Mouse (Mus musculus): ENCODE measurements around the gene Hsd11b1.

The Hsd11b1 gene

GRCm38 (mm10) chr1:193242238-193242637 is 21.6 kb downstream of the Hsd11b1 start:
- DNase-seq, result no peak

GRCm38 (mm10) chr1:193241436-193241835 is 22.4 kb downstream of the Hsd11b1 start:
- DNase-seq, result no peak

DNA sequence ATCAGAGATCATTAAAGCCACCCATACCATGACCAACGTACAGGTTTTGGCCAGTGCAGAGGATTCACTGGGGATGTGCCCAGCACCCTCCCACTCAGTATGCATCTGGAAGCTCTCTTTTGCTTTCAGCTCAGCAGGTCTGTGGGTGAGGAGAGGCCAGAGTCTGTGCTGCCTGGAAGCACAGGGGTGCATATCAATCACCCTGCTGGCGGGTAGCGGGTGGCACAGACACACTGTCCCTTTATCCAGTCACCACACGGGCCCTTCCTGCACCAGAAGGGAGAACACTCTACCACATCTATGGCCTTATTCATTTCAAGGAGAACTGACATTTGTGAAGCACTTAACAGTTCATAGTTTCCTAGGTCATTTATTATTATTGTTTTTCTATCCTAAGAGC is 25.4 kb downstream of the Hsd11b1 start:
- no peak for DNase-seq

- DNase-seq, result no peak
These were observed 28.9 kb downstream of the Hsd11b1 start for GRCm38 (mm10) chr1:193234930-193235329.

DNA sequence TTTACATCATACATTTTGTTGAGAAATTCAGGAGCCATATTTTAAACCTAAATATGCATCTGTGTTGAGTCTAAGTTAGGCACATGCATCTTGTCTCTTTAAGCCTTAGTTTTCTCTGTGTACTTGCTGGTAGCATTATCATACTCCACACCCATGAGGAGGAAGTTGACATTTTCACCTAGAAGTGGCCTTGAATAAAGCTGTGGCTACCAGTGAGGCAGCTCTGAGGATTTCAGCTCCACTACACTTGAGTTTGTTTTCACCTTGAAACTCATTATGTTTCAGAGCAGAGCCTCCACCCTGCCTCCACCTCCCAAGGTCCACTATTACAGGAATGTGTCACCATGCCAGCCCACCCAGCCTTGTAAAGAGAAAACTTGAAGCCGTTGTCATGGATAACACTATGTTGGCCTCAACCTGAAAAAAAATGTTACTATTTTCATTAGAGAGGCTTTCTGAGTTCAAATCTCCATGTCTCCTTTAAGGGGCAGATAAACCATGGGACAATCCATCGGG is 29.7 kb downstream of the Hsd11b1 start:
- DNase-seq, result no peak

- DNase-seq, result no peak
These were observed 31.1 kb downstream of the Hsd11b1 start for GRCm38 (mm10) chr1:193232732-193233131.

DNA sequence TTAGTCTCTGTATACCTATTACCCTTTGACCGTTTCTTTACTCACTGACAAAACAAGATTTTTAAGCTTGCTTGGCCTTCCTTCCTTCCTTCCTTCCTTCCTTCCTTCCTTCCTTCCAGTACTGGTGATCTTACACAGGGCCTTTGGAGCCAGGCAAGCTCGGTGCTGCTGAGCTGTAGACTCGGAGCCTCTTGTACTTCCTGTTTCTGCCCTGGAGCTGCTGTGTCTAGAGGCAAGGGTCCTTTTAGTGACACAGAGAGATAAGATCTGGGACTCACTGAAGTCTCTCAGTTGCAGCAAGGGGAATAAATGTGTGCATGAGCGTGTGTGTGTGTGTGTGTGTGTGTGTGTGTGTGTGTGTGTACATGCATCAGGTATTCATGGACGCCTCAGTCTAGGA is 32.9 kb downstream of the Hsd11b1 start:
- peak; percentile 35 for DNase-seq

DNA sequence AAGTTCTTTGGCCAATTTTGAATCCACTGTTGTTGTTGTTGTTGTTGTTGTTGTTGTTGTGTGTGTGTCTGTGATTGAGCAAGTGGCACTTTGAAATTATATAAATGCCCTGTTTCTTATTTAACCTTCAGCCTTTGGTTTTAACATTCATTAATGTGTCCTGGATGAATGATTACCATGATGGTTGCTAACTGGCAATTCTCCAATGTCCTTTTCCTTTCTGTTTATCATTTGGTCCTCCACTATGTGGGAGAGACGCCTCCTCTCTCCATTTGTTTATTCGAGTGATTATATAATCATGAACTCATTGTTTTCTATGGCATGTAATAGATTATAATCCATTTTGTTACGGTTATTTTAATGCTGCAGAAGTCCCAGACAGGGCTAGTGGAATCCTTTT is 33.3 kb downstream of the Hsd11b1 start:
- DNase-seq, result no peak

GRCm38 (mm10) chr1:193229570-193229969 is 34.3 kb downstream of the Hsd11b1 start:
- no peak for DNase-seq

DNA sequence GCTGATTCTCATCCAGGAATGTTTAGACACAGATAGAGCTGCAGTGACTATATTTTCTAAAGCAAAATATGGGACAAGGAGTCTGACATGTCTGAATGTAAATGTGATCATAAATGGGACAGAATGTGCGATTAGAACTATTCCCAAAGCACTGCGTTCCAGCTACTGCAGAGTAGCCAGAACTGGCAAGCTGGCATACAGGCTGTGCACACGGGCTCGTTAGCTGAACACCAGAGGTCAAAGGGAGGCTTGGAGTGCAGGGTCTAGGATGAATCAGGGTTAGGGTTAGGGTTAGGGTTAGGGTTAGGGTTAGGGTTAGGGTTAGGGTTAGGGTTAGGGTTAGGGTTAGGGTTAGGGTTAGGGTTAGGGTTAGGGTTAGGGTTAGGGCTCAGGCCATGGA is 36.3 kb downstream of the Hsd11b1 start:
- DNase-seq, result no peak

DNA sequence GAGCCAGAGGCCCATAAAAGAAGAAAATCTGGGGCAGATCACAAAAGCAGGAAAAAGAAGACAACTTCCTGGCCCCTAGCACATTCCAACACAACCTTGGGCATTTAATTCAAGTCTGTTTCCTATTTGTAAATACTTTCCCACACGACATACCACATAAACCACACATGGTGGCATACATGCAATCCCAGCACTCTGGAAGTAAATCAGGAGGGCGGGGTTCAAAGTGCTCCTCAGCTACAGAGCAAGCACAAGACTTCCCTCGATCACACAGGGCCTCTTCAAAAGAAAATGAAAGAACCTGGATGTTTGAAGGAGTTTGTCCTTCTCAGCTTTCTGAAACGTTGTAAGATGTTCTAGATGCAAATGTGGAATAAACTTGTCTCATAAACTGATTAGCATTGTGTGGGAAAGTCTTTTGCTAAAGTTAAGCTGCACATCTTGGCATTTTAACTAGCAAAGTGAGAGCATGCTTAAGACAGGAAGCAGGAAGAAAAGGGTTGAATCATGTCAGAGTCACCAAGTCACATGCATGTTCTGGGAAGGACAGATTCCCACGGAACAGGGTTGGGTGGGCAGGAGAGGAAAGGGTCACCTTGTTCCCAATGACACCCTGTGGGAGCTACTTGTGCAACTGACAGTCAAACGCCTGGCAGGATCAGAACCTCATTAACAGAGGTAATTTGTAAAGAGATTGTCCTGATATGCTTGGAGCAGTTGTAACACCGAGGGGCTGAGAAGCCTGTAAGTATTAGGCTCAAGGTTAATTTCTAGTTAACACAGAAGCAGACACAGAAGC is 37.0 kb downstream of the Hsd11b1 start:
- no peak for DNase-seq

DNA sequence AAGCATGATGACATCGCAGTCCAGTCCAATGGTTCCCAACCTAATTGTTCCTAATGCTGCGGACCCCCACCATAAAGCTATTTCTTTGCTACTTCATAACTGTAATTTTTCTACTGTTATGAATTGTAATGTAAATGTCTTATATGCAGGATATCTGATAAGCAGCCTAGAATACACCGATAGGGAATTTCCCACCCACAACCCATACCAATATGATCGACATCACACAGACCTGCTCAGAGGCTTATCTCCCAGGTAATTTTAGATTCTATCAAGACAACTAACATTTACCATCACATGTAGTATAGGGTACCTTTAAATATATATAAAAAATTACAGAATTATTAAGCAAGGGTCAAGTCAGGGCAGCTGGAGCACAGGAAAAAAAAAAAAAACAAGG is 37.8 kb downstream of the Hsd11b1 start:
- DNase-seq, result no peak

- DNase-seq, result no peak
These were observed 38.3 kb downstream of the Hsd11b1 start for GRCm38 (mm10) chr1:193225531-193225930.

DNA sequence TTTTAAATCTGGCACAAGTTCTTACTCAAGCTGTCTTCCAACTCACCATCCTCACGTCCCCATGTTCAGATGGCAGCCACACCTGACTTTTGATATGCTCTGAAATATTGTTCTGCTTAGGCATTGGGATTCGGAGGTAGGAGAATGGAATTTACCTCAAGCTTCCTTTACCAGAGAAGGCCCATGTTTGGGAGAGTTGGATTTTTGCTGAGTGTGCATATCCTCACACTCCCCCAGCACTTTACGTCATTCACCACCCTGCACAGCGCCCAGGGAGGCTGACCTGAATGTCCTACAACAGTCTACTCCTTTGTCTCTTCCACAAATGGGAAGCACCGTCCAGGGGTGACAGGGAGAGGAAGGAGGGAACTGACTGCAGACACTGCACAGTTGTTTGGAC is 43.5 kb downstream of the Hsd11b1 start:
- DNase-seq, result no peak

- no peak for DNase-seq
These were observed 47.9 kb downstream of the Hsd11b1 start for GRCm38 (mm10) chr1:193216000-193216399.

GRCm38 (mm10) chr1:193214053-193214452 is 49.8 kb downstream of the Hsd11b1 start:
- peak; percentile 46 for DNase-seq

- DNase-seq, result no peak
These were observed 52.5 kb downstream of the Hsd11b1 start for GRCm38 (mm10) chr1:193211371-193211770.

- peak; percentile 88 for DNase-seq
These were observed 55.7 kb downstream of the Hsd11b1 start for GRCm38 (mm10) chr1:193208178-193208577.

DNA sequence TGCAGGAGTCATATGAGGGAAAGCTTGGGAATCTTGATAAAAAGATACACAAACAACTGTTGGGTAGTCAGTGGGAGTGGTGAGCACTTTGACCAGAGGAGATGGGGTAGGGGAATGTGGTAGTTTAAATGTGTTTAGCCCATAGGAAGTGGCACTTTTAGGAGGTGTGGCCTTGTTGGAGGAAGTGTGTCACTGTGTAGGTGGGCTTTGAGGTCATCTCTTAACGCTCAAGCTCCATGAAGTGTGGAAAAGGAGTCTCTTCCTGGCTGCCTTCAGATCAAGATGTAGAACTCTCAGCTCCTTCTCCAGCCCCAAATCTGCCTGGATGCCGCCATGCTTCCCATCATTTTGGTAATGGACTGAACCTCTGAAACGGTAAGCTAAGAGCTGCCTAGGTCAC is 56.4 kb downstream of the Hsd11b1 start, which contains the start of gene Lamb3:
TSS of gene Lamb3 (plus strand) at position 197 of the 400 bp plus-strand sequence.
- DNase-seq, result no peak

GRCm38 (mm10) chr1:193205431-193205830 is 58.4 kb downstream of the Hsd11b1 start:
- no peak for DNase-seq

- DNase-seq, result no peak
These were observed 60.1 kb downstream of the Hsd11b1 start for GRCm38 (mm10) chr1:193203821-193204220.

- DNase-seq, result peak; percentile 78
These were observed 62.5 kb downstream of the Hsd11b1 start, which contains the start of gene Traf3ip3 for GRCm38 (mm10) chr1:193201383-193201778. Traf3ip3 (minus strand) TSS chr1:193201703.

GRCm38 (mm10) chr1:193200640-193201382 is 63.1 kb downstream of the Hsd11b1 start:
- peak; percentile 71 for DNase-seq

DNA sequence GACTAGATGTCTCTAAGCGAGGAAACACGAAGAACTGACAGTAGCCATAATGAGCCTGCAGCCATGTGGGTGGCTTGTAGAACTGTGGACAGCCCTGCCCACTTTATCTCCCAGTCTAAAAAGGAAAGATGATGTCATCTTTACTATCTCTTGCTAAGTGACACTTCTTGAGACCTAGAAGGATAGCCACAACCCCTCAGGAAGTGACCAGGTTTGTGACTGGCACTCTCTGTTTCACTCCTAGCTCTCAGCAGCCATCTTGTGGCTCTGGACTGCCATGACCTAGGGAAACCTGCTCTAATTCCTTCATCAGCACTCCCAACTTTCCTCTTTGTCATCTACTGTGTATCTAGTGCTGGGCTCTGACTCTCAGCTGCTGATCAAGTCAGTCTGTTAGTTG is 65.6 kb downstream of the Hsd11b1 start:
- DNase-seq, result no peak
